Comparison of ENCODE assay signal across 10 mouse cellular contexts in the genomic region with DNA sequence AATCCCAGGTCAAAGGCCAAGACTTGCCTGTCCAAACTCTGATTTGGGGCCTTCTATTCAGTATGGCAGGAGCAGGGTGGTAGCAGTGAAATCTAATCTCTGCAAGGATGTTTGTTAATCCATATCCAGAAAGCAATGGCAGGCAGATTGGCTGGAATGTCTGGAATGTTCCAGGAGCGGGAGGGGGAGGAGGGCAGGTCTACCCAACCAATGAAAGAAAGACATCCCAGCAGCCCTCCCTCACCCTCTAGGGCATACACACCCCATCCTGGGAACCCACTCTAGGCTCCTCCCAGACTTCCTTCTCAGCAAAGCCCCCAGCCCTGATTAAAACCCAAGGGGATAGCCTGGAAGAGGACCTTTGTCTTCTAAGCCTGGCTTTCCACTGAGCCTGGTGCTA. TPM values are rescaled to one million over a fixed set of nuclear protein-coding genes. Genes with fewer than 3 reads are reported as not detected.
A peak's percentile ranks its signal among the peaks of the same experiment; 100 is the strongest.
DNase-seq lines count a peak whose midpoint lies in the region; ATAC-seq and TF ChIP-seq lines count a peak whose summit lies in the region.
"Had no signal": no experiment of that assay in that cellular context is flagged by ENCODE, and none has a peak within 500 bp of the region (broad histone marks: within the 10 kb centered on the region; RNA-seq: fewer than 3 reads in every experiment).

No protein-coding gene starts in this region.

- peak overlapping the region; percentile 15; the same call in 1 of the 2 replicates for H3K4me2 ChIP-seq in lung, embryonic 14.5 days
- H3K4me2 ChIP-seq in embryonic facial prominence, embryonic 13.5 days: peak overlapping the region; percentile 23
- H3K4me2 ChIP-seq in stomach, embryonic 14.5 days (replicated peaks; ENCODE audit: low read depth, low read length): no peak overlapping the region
- H3K4me2 ChIP-seq in forebrain, embryonic 14.5 days (ENCODE audit: low read length): no peak overlapping the region

- H3K9ac ChIP-seq in lung, embryonic 14.5 days: no peak overlapping the region
- no peak overlapping the region for H3K9ac ChIP-seq in embryonic facial prominence, embryonic 13.5 days
- no peak overlapping the region for H3K9ac ChIP-seq in stomach, embryonic 14.5 days (replicated peaks; ENCODE audit: low read depth, low read length)
- H3K9ac ChIP-seq in forebrain, embryonic 14.5 days (ENCODE audit: low read length): no peak overlapping the region

- ATAC-seq in lung, embryonic 14.5 days (ENCODE audit: insufficient read depth): peak; percentile 76
- ATAC-seq in embryonic facial prominence, embryonic 13.5 days (ENCODE audit: insufficient number of reproducible peaks, insufficient read depth, low FRiP score, low TSS enrichment, low read depth): peak; percentile 48; the same call in 1 of the 2 replicates
- ATAC-seq in stomach, embryonic 14.5 days (ENCODE audit: insufficient number of reproducible peaks, insufficient read depth, low FRiP score, low read depth): peak; percentile 65; the same call in 1 of the 2 replicates
- ATAC-seq in forebrain, embryonic 14.5 days: no peak

- H3K27me3 ChIP-seq in lung, embryonic 14.5 days (ENCODE audit: insufficient read depth, low read length): no peaks in the 10 kb centered on the region
- no peaks in the 10 kb centered on the region for H3K27me3 ChIP-seq in embryonic facial prominence, embryonic 13.5 days
- H3K27me3 ChIP-seq in stomach, embryonic 14.5 days (ENCODE audit: control insufficient read depth, insufficient read depth, low read length): no peaks in the 10 kb centered on the region
- H3K27me3 ChIP-seq in forebrain, embryonic 14.5 days (replicated peaks; ENCODE audit: control insufficient read depth, insufficient read depth, low read length): no peaks in the 10 kb centered on the region

- TF ChIP-seq CTCF in lung, embryonic 14.5 days (IDR thresholded peaks at IDR 0.05; ENCODE audit: low read depth): no peak

- no peak overlapping the region; the same call in 1 of the 2 replicates for H3K4me3 ChIP-seq in lung, embryonic 14.5 days (ENCODE audit: low read depth, low read length)
- H3K4me3 ChIP-seq in embryonic facial prominence, embryonic 13.5 days: peak overlapping the region; percentile 10; the same call in 1 of the 2 replicates
- H3K4me3 ChIP-seq in stomach, embryonic 14.5 days (ENCODE audit: low read depth, low read length): no peak overlapping the region
- no peak overlapping the region for H3K4me3 ChIP-seq in forebrain, embryonic 14.5 days (ENCODE audit: low read depth, low read length)

- 17% methylated on average over 1 of the region's 1 CpGs for WGBS in lung, embryonic 14.5 days
- WGBS in embryonic facial prominence, embryonic 13.5 days: 6% methylated on average over 1 of the region's 1 CpGs
- WGBS in stomach, embryonic 14.5 days: 31% methylated on average over 1 of the region's 1 CpGs
- WGBS in forebrain, embryonic 14.5 days: 8% methylated on average over 1 of the region's 1 CpGs

- H3K4me1 ChIP-seq in lung, embryonic 14.5 days (ENCODE audit: insufficient read depth): peaks cover 15% of the 10 kb centered on the region
- peaks cover 59% of the 10 kb centered on the region for H3K4me1 ChIP-seq in embryonic facial prominence, embryonic 13.5 days
- peaks cover 7% of the 10 kb centered on the region; the same call in 1 of the 2 replicates for H3K4me1 ChIP-seq in stomach, embryonic 14.5 days (ENCODE audit: control insufficient read depth, insufficient read depth, low read length)
- H3K4me1 ChIP-seq in forebrain, embryonic 14.5 days (ENCODE audit: control insufficient read depth, insufficient read depth, low read length): no peaks in the 10 kb centered on the region

- H3K36me3 ChIP-seq in lung, embryonic 14.5 days (ENCODE audit: insufficient read depth): peaks cover 45% of the 10 kb centered on the region
- H3K36me3 ChIP-seq in embryonic facial prominence, embryonic 13.5 days: peaks cover 28% of the 10 kb centered on the region
- H3K36me3 ChIP-seq in stomach, embryonic 14.5 days (ENCODE audit: control insufficient read depth, insufficient read depth, low read length): peaks cover 13% of the 10 kb centered on the region
- H3K36me3 ChIP-seq in forebrain, embryonic 14.5 days (ENCODE audit: control insufficient read depth, insufficient read depth, low read length): peaks cover 18% of the 10 kb centered on the region

- no peaks in the 10 kb centered on the region for H3K9me3 ChIP-seq in lung, embryonic 14.5 days (ENCODE audit: low read depth, low read length)
- no peaks in the 10 kb centered on the region for H3K9me3 ChIP-seq in embryonic facial prominence, embryonic 13.5 days
- H3K9me3 ChIP-seq in stomach, embryonic 14.5 days (ENCODE audit: control insufficient read depth, low read depth, low read length): no peaks in the 10 kb centered on the region
- H3K9me3 ChIP-seq in forebrain, embryonic 14.5 days (replicated peaks; ENCODE audit: control insufficient read depth, low read length): no peaks in the 10 kb centered on the region

- peak overlapping the region; percentile 77 for H3K27ac ChIP-seq in lung, embryonic 14.5 days (ENCODE audit: low read depth)
- H3K27ac ChIP-seq in embryonic facial prominence, embryonic 13.5 days: peak overlapping the region; percentile 87
- peak overlapping the region; percentile 40; the same call in 1 of the 2 replicates for H3K27ac ChIP-seq in stomach, embryonic 14.5 days (ENCODE audit: low read length)
- H3K27ac ChIP-seq in forebrain, embryonic 14.5 days (ENCODE audit: low read depth, low read length): no peak overlapping the region

- DNase-seq in lung, embryonic 14.5 days: peak; percentile 75
- DNase-seq in lung, postnatal 14 days: no peak
- peak; percentile 55 to 63 for DNase-seq in kidney, postnatal 36 days
- DNase-seq in ovary, postnatal 36 days (ENCODE audit: low spot score): no peak
- no peak for DNase-seq in gastrocnemius, postnatal 4 days (ENCODE audit: low spot score in 2 of 2)
- no peak for DNase-seq in forebrain, embryonic 14.5 days (ENCODE audit: low spot score)

RNA-seq across cellular contexts. Expression of gene Igf2bp1, which starts 23.3 kb away (rescaled TPM):
- polyA plus RNA-seq in lung, embryonic 14.5 days (2014; fragmentation: Nextera tagmentation; extraction: Ambion mirVana): 25.6 and 30.9 TPM in 2 replicates
- 52.6 and 65.4 TPM in 2 replicates for polyA plus RNA-seq in embryonic facial prominence, embryonic 13.5 days (2015; fragmentation: Nextera tagmentation; extraction: Ambion mirVana)
- 24.9 and 28.5 TPM in 2 replicates for polyA plus RNA-seq in stomach, embryonic 14.5 days (2014; fragmentation: Nextera tagmentation; extraction: Ambion mirVana)
- 1 to 10 TPM; 6.9 to 7.0 TPM for total RNA-seq in gastrocnemius, postnatal 4 days (2021)
- 14.6 and 15.3 TPM in 2 replicates for polyA plus RNA-seq in forebrain, embryonic 14.5 days (2014; fragmentation: Nextera tagmentation; extraction: Ambion mirVana)
- total RNA-seq: neutrophil, adult 5-6 weeks had no signal

RNA-seq across cellular contexts. Expression of gene Gip, which starts 41.9 kb away (rescaled TPM):
- not detected in 2 replicates for polyA plus RNA-seq in lung, embryonic 14.5 days (2014; fragmentation: Nextera tagmentation; extraction: Ambion mirVana)
- not detected in 2 replicates for polyA plus RNA-seq in embryonic facial prominence, embryonic 13.5 days (2015; fragmentation: Nextera tagmentation; extraction: Ambion mirVana)
- 1.1 TPM in 1 of 2 replicates, not detected in the other for polyA plus RNA-seq in stomach, embryonic 14.5 days (2014; fragmentation: Nextera tagmentation; extraction: Ambion mirVana)
- total RNA-seq in gastrocnemius, postnatal 4 days (2021): not detected
- polyA plus RNA-seq in forebrain, embryonic 14.5 days (2014; fragmentation: Nextera tagmentation; extraction: Ambion mirVana): not detected in 2 replicates
- total RNA-seq: heart, postnatal 14 days; neutrophil, adult 5-6 weeks had no signal

RNA-seq across cellular contexts. Expression of gene Snf8, which starts 52.2 kb away (rescaled TPM):
- 37.2 and 37.6 TPM in 2 replicates for polyA plus RNA-seq in lung, embryonic 14.5 days (2014; fragmentation: Nextera tagmentation; extraction: Ambion mirVana)
- 95.5 and 107 TPM in 2 replicates for polyA plus RNA-seq in embryonic facial prominence, embryonic 13.5 days (2015; fragmentation: Nextera tagmentation; extraction: Ambion mirVana)
- polyA plus RNA-seq in stomach, embryonic 14.5 days (2014; fragmentation: Nextera tagmentation; extraction: Ambion mirVana): 34.6 and 35.5 TPM in 2 replicates
- total RNA-seq in gastrocnemius, postnatal 4 days (2021): 10 to 100 TPM; 38.6 to 41.5 TPM
- polyA plus RNA-seq in forebrain, embryonic 14.5 days (2014; fragmentation: Nextera tagmentation; extraction: Ambion mirVana): 58.4 and 68.8 TPM in 2 replicates

Comparison
In these comparisons a context has a peak if more than half of its experiments do, and no peak if none do; other contexts are left out.
1. DNase-seq: peak in lung, embryonic 14.5 days (single experiment) and kidney, postnatal 36 days (2 of 2); none in lung, postnatal 14 days (single experiment), ovary, postnatal 36 days (single experiment), gastrocnemius, postnatal 4 days (0 of 2) and forebrain, embryonic 14.5 days (single experiment).
2. H3K4me2 ChIP-seq: peak in lung, embryonic 14.5 days (single experiment) and embryonic facial prominence, embryonic 13.5 days (single experiment); none in stomach, embryonic 14.5 days (single experiment) and forebrain, embryonic 14.5 days (single experiment).